In the genomic region with DNA sequence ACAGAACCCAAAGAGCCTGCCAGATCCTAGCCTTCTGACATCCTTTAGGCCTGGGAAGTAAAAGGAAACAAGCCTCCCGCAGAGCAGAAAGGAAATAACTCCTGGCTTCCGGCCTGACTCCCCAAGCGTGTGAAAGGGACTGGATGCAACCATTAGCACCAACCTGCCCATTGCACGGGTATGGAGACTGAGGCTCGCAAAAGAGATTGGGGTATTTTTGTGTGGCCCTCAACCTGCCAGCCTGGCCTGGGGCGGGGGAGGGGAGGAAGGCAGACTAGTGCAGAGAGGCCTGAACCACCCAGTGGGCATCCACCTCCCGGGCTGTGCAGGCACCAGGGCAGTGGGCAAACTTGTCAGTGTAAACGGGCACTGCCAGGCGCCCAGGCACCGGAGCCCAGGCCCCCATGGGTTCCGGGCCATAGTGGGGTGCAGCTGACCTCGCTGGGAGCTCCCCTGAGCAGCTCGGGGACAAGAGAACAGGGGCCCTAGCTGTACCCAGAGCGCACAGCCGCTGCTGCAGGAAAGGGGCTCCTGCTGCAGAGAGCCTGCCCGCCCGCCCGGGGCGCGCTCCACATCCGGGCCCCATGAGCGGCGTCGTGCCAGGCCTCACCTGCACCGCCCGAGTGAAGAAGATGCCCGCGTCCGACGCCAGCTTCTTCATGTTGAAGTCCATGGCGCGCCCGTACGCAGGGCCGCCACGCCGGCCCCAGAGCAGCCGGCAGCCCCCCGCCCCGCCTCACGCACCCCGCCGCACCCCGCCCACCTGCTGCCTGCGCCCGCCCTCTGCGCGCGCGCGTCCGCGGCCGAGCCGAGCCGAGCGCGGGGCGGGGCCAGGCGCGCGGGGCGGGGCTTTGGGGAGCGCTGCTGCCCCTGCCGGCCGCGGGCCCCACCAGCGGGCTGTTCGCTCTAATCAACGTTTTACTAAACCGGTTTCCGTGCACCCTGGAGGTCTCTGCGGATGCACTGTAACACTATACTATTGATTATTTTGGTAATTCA, we compare ENCODE assay signal across 7 mouse cellular contexts. TPM values are rescaled to one million over a fixed set of nuclear protein-coding genes. Genes with fewer than 3 reads are reported as not detected.
DNase-seq lines count a peak whose midpoint lies in the region; ATAC-seq lines count a peak whose summit lies in the region.

A gene (minus strand): TSS at position 805 of the 999 bp plus-strand sequence.

- intact Hi-C loops in left cerebral cortex, postnatal 36 days (cut with DNase I) = no loop called here

- peak within 1 kb of the TSS; percentile 43; the same call in 1 of the 2 replicates for H3K27ac ChIP-seq in intestine, embryonic 14.5 days (ENCODE audit: low read depth)
- peak within 1 kb of the TSS; percentile 88 for H3K27ac ChIP-seq in midbrain, embryonic 10.5 days (replicated peaks)

- peak within 1 kb of the TSS; percentile 69 for H3K9ac ChIP-seq in intestine, embryonic 14.5 days (ENCODE audit: low read length)

- peak; percentile 66 for ATAC-seq in intestine, embryonic 14.5 days (replicated peaks; ENCODE audit: low FRiP score, low TSS enrichment, low read depth)

- peak; percentile 62 for DNase-seq in adrenal gland, adult 8-10 months
- peak; percentile 96 for DNase-seq in embryo, embryonic 11 days
- peak; percentile 84 for DNase-seq in gastrocnemius, postnatal 25 days
- DNase-seq in intestine, embryonic 14.5 days (ENCODE audit: low spot score) = peak; percentile 88
- DNase-seq in left cerebral cortex, postnatal 36 days (ENCODE audit: low spot score in 2 of 2) = peak; percentile 74 to 86
- DNase-seq in midbrain, embryonic 10.5 days (ENCODE audit: low spot score) = peak; percentile 85
- DNase-seq in right cerebral cortex, postnatal 4 days = peak; percentile 88

- H3K4me3 ChIP-seq in intestine, embryonic 14.5 days (ENCODE audit: low read depth, low read length) = peak within 1 kb of the TSS; percentile 72
- H3K4me3 ChIP-seq in midbrain, embryonic 10.5 days = peak within 1 kb of the TSS; percentile 76

- 2% methylated on average over 71 of the region's 73 CpGs for WGBS in intestine, embryonic 14.5 days
- WGBS in midbrain, embryonic 10.5 days = 3% methylated on average over 70 of the region's 73 CpGs

- H3K9me3 ChIP-seq in intestine, embryonic 14.5 days (ENCODE audit: control insufficient read depth, low read length) = no peaks in the 10 kb centered on the region
- H3K9me3 ChIP-seq in midbrain, embryonic 10.5 days (replicated peaks) = no peaks in the 10 kb centered on the region

- H3K4me1 ChIP-seq in intestine, embryonic 14.5 days (replicated peaks; ENCODE audit: control insufficient read depth, insufficient read depth, low read length) = peaks cover 26% of the 10 kb centered on the region
- peaks cover 41% of the 10 kb centered on the region for H3K4me1 ChIP-seq in midbrain, embryonic 10.5 days

- peaks cover 8% of the 10 kb centered on the region for H3K36me3 ChIP-seq in intestine, embryonic 14.5 days (ENCODE audit: control insufficient read depth, insufficient read depth, low read length)
- peaks cover 14% of the 10 kb centered on the region for H3K36me3 ChIP-seq in midbrain, embryonic 10.5 days

- H3K27me3 ChIP-seq in intestine, embryonic 14.5 days (replicated peaks; ENCODE audit: control insufficient read depth, insufficient read depth, low read length) = no peaks in the 10 kb centered on the region
- H3K27me3 ChIP-seq in midbrain, embryonic 10.5 days (ENCODE audit: low read depth, poor library complexity, severe bottlenecking) = no peaks in the 10 kb centered on the region

- peak within 1 kb of the TSS; percentile 88 for H3K4me2 ChIP-seq in intestine, embryonic 14.5 days (ENCODE audit: low read length)

RNA-seq across cellular contexts. Expression of the gene that starts here (rescaled TPM):
- total RNA-seq in adrenal gland, adult 8-10 months (2022) = 100 to 1,000 TPM in 2 of 4 experiments, 10 to 100 TPM in 2; 85.4 to 115 (median 101) TPM
- 10 to 100 TPM; 16.2 to 21.2 TPM for total RNA-seq in gastrocnemius, postnatal 25 days (2021)
- polyA plus RNA-seq in intestine, embryonic 14.5 days (2014; fragmentation: Nextera tagmentation; extraction: Ambion mirVana) = 60.9 and 65.9 TPM in 2 replicates
- total RNA-seq in left cerebral cortex, postnatal 36 days (2021) = 100 to 1,000 TPM; 267 to 316 TPM
- polyA plus RNA-seq in midbrain, embryonic 10.5 days (2016; fragmentation: Nextera tagmentation; extraction: Ambion mirVana) = 70.7 and 84.7 TPM in 2 replicates

Comparison
In these comparisons a context has a peak if more than half of its experiments do, and no peak if none do; other contexts are left out.
1. Peak in every context shown above with its lines: DNase-seq, ATAC-seq, H3K4me3 ChIP-seq and H3K27ac ChIP-seq.